Mouse (Mus musculus) neural tube, embryonic 13.5 days (tissue): ENCODE data around the gene Cdc42ep4. TPM values are rescaled to one million over a fixed set of nuclear protein-coding genes. Genes with fewer than 3 reads are reported as not detected.

Experiments
- ATAC-seq: fragments of 200-750 bp; cut with Nextera tagmentation; 2 replicates; pipeline ENCODE4 v1.8.0; 2017; ENCODE audit warnings: low read depth, mild to moderate bottlenecking, moderate TSS enrichment, moderate library complexity
- H3K27ac ChIP-seq: fragments of 300-500 bp; sonication (generic); replicated peaks from 2 replicates; pipeline ENCODE4 v1.5.1; 2015; ENCODE audit warnings: moderate library complexity, mild to moderate bottlenecking, inconsistent platforms
- H3K27me3 ChIP-seq: fragments of 300-500 bp; sonication (generic); 2 replicates; pipeline ENCODE4 v1.6.1; 2015; ENCODE audit warnings: mild to moderate bottlenecking, inconsistent platforms
- H3K36me3 ChIP-seq: fragments of 300-500 bp; sonication (generic); 2 replicates; pipeline ENCODE4 v1.6.1; 2015; ENCODE audit warnings: mild to moderate bottlenecking, inconsistent platforms
- H3K4me1 ChIP-seq: fragments of 300-500 bp; sonication (generic); replicated peaks from 2 replicates; pipeline ENCODE4 v1.6.1; 2015; ENCODE audit warnings: inconsistent platforms
- H3K4me2 ChIP-seq: fragments of 300-500 bp; sonication (generic); 2 replicates; pipeline ENCODE4 v1.6.1; 2015; ENCODE audit warnings: inconsistent platforms, mild to moderate bottlenecking, moderate library complexity
- H3K4me3 ChIP-seq: fragments of 300-500 bp; sonication (generic); 2 replicates; pipeline ENCODE4 v1.5.1; 2015; ENCODE audit warnings: mild to moderate bottlenecking, inconsistent platforms
- H3K9ac ChIP-seq: fragments of 300-500 bp; sonication (generic); 2 replicates; pipeline ENCODE4 v1.6.1; 2015; ENCODE audit warnings: moderate library complexity, mild to moderate bottlenecking, inconsistent platforms
- H3K9me3 ChIP-seq: fragments of 300-500 bp; sonication (generic); 2 replicates; pipeline ENCODE4 v1.6.1; 2016; ENCODE audit warnings: inconsistent platforms
- WGBS: fragments of 180-500 bp; shearing (Covaris S2); methylation state at CpG from one replicate; pipeline ENCODE4 v1.1.7; 2015; 5-methylcytosine and 5-hydroxymethylcytosine counted together
- polyA plus RNA-seq: library from polyadenylated mRNA; unstranded; fragments of >200 nt; fragmentation: Nextera tagmentation; extraction: Ambion mirVana; gene quantifications from 2 replicates; pipeline ENCODE4 v1.2.1, GENCODE M21; 2015

Cdc42ep4 gene
- polyA plus RNA-seq, 1 experiment from 2014 or later: 58.9 TPM

DNA sequence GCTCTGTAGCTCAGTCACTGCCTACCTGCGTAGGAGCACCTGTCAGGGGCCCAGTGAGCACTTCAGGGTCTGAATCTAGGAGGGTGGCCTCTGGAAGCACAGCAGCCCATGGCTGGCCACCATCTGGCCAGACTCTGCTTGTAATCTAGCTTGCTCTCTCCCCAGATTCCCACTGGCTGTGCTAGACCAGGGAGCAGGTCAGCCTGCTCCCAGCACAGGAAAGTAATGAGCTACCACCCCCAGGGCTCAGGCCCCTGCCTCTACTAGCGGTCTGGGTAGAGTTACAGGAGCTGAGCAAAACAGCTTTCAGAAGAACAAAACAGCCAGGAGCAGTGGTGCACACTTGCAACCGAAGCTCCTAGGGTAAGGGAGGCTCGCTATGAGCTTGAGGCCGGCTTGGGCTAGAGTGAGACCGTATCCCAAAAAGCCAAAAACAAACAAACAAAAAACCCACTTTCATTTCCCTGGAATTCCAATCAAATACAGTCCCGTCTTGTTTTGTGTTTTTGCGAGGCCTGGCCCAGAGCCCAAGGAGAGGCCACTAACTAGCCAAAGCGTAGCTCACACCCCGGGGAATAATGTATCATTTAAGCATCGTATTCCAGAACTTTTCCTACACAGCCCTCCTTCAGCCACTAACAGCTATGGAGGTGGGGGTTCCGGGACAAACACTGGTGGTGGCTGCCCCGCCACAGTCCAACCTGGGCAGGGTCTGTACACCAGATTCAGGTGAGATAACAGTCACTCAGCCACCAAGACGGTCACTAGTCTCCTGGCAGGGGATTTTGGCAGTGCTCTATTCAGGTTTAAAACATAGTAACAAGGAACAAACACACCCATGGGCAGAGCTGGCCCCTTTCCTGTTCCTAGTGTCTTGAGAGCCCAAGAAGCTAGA lies 24.4 kb downstream of the Cdc42ep4 start:
- H3K4me3 ChIP-seq: no peak overlapping the region
- no peak overlapping the region for H3K4me2 ChIP-seq
- H3K9me3 ChIP-seq: no peaks in the 10 kb centered on the region
- no peak for ATAC-seq
- H3K9ac ChIP-seq: 0 out of 2 replicates have a peak overlapping the region, but pooled peaks have one; percentile 17
- H3K36me3 ChIP-seq: peaks cover 39% of the 10 kb centered on the region
- H3K4me1 ChIP-seq: peaks cover 62% of the 10 kb centered on the region
- H3K27ac ChIP-seq: peak overlapping the region; percentile 49
- 82% methylated on average over 14 of the region's 14 CpGs for WGBS
- no peaks in the 10 kb centered on the region for H3K27me3 ChIP-seq

DNA sequence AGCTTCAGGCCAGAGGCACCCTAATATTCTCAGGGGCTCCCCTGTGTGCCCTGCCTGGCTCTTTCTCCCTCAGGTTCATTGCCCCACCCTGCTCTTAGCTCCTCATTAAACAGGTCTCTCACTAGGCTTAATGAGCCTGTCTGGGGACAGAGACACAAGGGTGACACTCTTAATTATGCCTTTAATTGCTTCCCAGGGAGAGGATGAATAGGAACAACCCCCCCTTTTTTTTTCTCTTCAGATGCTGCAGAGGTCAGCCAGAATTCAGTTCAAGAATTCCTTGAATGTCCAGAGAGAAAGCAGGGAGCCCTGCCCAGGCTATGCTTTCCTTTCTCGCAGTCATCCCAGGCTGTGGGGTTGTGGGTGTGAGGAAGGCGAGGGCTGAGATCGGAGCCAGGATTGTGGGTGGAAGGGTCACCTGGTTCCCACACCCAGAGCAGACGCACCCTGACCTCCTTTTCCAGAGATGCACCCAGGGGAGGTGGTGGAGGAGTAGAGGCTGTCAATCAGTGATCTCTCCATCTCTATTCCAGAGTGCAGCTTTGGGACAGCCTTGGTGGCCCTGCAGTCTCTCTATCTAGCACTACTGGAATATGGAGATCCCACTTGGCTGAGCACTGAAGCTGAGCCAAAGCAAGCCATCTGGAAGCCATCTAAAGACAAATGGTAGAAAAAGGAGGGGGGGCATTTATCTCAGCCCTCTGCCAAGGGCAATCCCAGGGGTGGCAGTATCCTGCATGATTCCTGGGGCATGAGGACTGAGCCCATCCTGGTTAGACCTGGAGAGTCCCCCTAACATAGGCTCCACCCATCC lies 26.2 kb downstream of the Cdc42ep4 start:
- peaks cover 50% of the 10 kb centered on the region for H3K4me1 ChIP-seq
- H3K9me3 ChIP-seq: no peaks in the 10 kb centered on the region
- peak; percentile 55 for ATAC-seq
- peak overlapping the region; percentile 68 for H3K27ac ChIP-seq
- H3K4me3 ChIP-seq: no peak overlapping the region
- H3K27me3 ChIP-seq: no peaks in the 10 kb centered on the region
- no peak overlapping the region for H3K4me2 ChIP-seq
- WGBS: 68% methylated on average over 4 of the region's 4 CpGs
- peak overlapping the region; percentile 31; the same call in 1 of the 2 replicates for H3K9ac ChIP-seq
- peaks cover 39% of the 10 kb centered on the region for H3K36me3 ChIP-seq

DNA sequence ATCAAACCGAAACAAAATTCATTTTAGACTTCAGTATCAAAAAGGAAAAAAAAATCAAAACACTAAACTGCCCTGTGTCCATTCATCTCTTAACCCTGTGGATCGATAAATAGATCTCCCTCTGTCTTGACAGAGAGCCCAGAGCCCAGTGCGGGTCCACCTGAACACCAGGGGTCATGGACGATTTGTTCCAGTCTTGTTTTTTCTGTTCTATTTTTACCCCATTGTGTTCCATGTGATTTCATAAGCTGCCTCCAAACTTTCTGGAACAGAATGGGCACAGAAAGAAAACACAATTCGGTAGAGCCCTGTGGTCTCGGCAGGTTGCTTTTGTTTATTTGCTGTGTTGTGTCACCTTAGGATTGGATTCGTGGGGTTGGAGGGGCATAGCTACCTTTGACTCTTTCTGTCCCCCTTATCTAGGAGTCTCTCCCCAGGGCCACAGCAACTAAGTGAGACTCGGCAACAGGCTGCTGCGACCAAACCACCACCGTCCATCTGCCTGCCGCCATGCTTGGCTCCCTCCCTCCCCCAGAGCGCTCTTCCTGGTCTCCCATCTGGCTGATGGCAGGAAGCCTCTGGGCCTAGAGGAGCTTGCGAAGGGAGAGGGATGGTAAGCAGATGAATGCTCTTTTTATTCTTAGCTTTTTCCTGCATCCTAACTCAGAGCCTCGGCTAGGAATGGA lies 29.1 kb downstream of the Cdc42ep4 start:
- no peak for ATAC-seq
- Histone ChIP-seq H3K9me3 (no peaks in the 10 kb centered on the region), H3K4me3 (no peak overlapping the region), H3K36me3 (peaks cover 18% of the 10 kb centered on the region), H3K4me1 (peaks cover 25% of the 10 kb centered on the region), H3K27me3 (no peaks in the 10 kb centered on the region), H3K9ac (no peak overlapping the region), H3K27ac (no peak overlapping the region), H3K4me2 (no peak overlapping the region)
- 73% methylated on average over 14 of the region's 14 CpGs for WGBS

DNA sequence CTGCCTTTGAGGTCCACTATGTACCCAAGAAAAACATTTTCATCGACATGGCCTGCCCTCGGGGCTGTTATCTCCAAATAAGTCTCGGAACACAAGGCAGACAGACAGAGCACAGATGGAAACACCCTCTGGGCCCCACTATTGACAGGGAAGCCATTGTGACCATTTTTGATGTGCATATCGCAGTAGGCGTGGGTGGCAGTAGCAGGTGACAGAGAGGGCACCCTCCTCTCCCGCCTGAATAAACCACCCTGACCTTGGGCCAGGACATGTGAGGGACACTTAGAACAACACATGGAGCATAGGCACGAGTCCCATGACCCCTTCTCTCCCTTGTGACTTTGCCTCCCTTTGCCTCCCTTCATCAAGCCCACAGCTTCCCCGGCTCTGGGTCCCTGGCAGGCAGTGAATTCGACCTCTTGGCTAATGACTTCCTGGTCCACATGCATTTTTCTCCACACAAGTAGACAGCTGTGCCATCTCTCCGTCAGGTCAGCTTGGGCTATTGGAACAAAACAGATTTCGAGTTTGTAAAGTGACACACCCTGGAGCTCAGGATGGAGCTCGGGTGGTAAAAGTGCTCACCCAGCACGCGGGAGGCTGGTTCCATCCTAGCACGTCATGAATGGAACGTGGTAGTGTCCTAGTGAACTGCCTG lies 33.8 kb downstream of the Cdc42ep4 start:
- H3K27ac ChIP-seq: no peak overlapping the region
- no peaks in the 10 kb centered on the region for H3K27me3 ChIP-seq
- H3K36me3 ChIP-seq: no peaks in the 10 kb centered on the region
- no peak overlapping the region for H3K4me3 ChIP-seq
- H3K9ac ChIP-seq: no peak overlapping the region
- peaks cover 5% of the 10 kb centered on the region; the same call in 1 of the 2 replicates for H3K4me1 ChIP-seq
- no peak for ATAC-seq
- 54% methylated on average over 16 of the region's 16 CpGs for WGBS
- H3K9me3 ChIP-seq: no peaks in the 10 kb centered on the region
- H3K4me2 ChIP-seq: no peak overlapping the region

DNA sequence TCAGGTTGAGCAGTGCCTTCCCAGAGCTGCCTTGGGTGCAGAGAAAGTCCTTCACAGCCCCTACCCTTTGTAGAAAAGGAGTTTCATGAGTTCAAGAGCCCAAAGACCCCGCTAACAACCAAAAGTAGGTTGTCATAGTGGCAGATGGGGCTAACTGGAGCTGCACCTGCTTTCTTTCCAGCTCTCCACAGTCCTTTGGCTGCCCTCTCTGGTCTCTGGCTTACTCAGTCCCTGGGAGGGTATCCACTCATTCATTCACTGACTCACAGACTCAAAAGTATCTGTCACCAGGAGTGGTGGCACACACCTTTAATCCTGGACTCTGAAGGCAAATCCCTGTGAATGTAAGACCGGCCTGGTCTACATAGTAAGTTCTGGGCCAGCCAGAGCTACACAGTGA lies 35.5 kb downstream of the Cdc42ep4 start:
- Histone ChIP-seq H3K27me3 (no peaks in the 10 kb centered on the region), H3K36me3 (no peaks in the 10 kb centered on the region)

DNA sequence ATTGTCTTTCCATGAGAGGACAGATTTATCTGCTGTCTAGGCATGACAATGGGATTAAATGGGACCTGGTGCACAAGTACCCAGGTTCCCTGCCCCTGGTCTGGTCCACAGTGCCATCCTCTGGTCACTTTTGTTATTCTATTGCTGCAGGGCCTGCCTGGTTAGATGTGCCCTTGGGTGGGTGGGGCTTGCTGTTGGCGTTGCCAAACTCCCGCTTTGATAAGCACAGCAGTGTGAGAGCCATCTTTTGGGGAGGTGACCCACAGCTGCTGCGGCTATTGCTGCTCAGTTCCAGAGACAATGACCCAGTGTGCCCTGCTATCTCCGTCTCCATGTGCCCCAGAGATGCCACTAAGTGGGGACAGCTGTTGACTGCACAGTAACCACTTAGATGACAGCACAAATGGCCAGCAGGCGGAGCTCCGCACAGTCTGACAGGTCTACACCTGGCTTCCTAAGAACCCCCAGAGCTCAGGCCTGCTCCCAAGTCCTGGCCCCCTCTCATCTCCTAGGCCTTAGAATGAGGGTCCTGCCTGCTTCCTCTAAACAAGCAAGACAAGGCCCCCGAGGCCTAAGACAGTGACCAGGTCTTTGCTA lies 36.5 kb downstream of the Cdc42ep4 start:
- Histone ChIP-seq H3K36me3 (no peaks in the 10 kb centered on the region), H3K27me3 (no peaks in the 10 kb centered on the region), H3K4me1 (peaks cover 14% of the 10 kb centered on the region), H3K4me3 (no peak overlapping the region), H3K9me3 (no peaks in the 10 kb centered on the region), H3K27ac (no peak overlapping the region), H3K4me2 (no peak overlapping the region), H3K9ac (no peak overlapping the region)
- WGBS: 67% methylated on average over 7 of the region's 7 CpGs
- ATAC-seq: no peak

More for the DNA sequence above, 35.5 kb downstream of the Cdc42ep4 start:
- Histone ChIP-seq H3K9ac (no peak overlapping the region), H3K4me3 (no peak overlapping the region), H3K4me2 (no peak overlapping the region), H3K9me3 (no peaks in the 10 kb centered on the region), H3K4me1 (peaks cover 5% of the 10 kb centered on the region; the same call in 1 of the 2 replicates), H3K27ac (no peak overlapping the region)
- WGBS: 93% methylated on average over 2 of the region's 2 CpGs
- ATAC-seq: no peak

DNA sequence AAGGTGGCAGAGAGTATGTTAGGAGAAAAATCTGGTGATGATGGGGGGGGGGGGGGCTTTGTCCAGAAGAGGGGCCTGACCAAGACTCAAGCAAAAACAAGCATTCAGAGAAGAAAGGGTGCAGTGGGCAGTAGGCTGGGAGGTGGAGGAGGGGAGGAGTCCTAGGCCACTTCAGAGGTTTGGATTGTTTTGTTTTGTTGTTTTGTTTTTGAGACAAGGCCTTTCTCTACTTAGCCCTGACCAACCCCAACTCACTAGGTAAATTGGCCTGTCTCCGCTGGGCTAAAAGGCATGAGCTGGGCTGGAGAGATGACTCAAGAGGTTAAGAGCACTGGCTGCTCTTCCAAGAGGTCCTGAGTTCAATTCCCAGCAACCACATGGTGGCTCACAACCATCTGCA lies 40.6 kb downstream of the Cdc42ep4 start:
- no peak overlapping the region for H3K4me2 ChIP-seq
- H3K9ac ChIP-seq: peak overlapping the region; percentile 60; the same call in 1 of the 2 replicates
- H3K36me3 ChIP-seq: peaks cover 12% of the 10 kb centered on the region
- WGBS: 48% methylated on average over 1 of the region's 1 CpGs
- no peak overlapping the region for H3K4me3 ChIP-seq
- H3K27me3 ChIP-seq: peaks cover 15% of the 10 kb centered on the region; the same call in 1 of the 2 replicates
- ATAC-seq: no peak
- H3K27ac ChIP-seq: no peak overlapping the region
- H3K4me1 ChIP-seq: peaks cover 27% of the 10 kb centered on the region
- H3K9me3 ChIP-seq: no peaks in the 10 kb centered on the region

DNA sequence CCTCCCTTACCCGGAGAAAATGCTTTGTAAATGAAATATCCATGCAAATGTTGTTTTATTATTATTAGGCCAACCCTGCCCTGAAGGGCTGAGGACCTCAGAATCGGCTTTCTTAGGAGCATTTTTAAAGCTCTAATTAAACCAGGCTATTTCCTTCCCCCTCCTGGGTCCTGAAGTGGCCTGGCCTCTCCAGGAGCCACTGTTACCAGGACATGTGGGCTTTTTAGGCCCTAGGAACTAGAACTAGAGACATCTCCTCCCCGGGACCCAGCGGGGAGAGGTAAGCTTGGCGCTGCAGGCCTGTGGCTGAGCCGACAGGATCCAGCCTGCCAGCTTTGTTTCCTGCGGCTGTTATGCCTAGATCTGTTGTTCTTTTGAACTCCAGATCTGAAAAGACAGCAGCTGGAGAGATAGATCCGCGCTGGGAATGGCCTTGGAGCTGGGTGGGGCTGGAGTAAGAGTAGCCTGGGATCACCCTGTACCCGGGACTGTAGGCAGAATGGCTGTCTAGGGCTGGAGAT lies 41.4 kb downstream of the Cdc42ep4 start:
- H3K4me2 ChIP-seq: no peak overlapping the region
- H3K4me3 ChIP-seq: no peak overlapping the region
- H3K27me3 ChIP-seq: peaks cover 15% of the 10 kb centered on the region; the same call in 1 of the 2 replicates
- peaks cover 14% of the 10 kb centered on the region for H3K36me3 ChIP-seq
- H3K4me1 ChIP-seq: peaks cover 27% of the 10 kb centered on the region
- peak; percentile 26 for ATAC-seq
- H3K9me3 ChIP-seq: no peaks in the 10 kb centered on the region
- 2% methylated on average over 10 of the region's 10 CpGs for WGBS
- peak overlapping the region; percentile 74 for H3K27ac ChIP-seq
- H3K9ac ChIP-seq: peak overlapping the region; percentile 60

DNA sequence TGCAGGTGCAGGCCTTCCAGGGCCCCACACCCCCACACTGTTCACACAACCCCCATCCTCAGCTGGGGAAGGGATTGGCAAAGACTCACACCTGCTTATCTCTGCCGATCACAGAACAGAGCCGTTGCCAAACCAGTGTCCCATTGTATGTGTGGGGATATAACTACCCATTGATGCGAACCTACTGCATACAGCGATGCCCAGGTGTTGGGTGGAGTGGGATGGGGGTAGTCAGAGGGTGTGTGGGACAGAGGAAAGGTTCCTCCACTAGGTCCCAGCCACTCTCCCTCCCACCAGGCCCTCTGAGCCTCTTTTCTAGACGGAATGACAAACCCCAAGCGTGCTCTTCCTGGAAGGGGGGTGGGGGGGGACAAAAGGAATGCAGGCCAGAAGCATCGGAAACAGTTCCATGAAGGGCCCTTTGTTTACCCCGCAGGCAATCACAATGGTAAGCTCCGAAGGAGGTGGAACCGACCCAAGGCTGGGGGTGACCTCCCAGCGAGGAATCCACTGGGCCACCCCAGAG lies 41.9 kb downstream of the Cdc42ep4 start, which contains the start of gene Cpsf4l:
TSS of gene Cpsf4l (minus strand) at position 287 of the 526 bp plus-strand sequence.
- Histone ChIP-seq H3K9ac (peak within 1 kb of the TSS; percentile 60), H3K4me2 (no peak within 1 kb of the TSS), H3K9me3 (no peaks in the 10 kb centered on the region), H3K4me1 (peaks cover 27% of the 10 kb centered on the region), H3K36me3 (peaks cover 14% of the 10 kb centered on the region), H3K27me3 (peaks cover 15% of the 10 kb centered on the region; the same call in 1 of the 2 replicates), H3K27ac (peak within 1 kb of the TSS; percentile 74), H3K4me3 (no peak within 1 kb of the TSS)
- peak; percentile 44 for ATAC-seq
- 4% methylated on average over 11 of the region's 11 CpGs for WGBS

DNA sequence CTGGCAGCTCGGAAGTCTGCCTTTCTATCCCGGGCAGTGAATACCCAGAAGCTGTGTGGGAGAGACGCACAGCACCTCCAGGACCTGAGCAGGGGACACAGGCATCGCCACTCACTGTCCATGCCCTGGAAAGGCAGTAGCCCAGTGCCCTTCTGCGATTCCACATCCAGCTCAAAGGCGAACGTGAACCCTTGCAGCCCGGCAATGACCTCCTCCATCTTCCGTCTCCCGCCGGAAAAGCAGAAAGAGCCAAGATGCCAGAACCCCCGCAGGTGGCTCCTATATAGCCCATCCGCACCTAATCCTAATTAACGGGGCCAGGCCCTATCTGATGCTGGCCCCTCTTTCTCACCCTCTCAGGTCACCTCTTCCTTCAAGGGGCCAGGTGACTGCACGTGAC lies 42.4 kb downstream of the Cdc42ep4 start:
- Histone ChIP-seq H3K4me1 (peaks cover 26% of the 10 kb centered on the region), H3K4me3 (no peak overlapping the region), H3K9ac (peak overlapping the region; percentile 60; the same call in 1 of the 2 replicates), H3K27ac (no peak overlapping the region), H3K36me3 (peaks cover 14% of the 10 kb centered on the region), H3K9me3 (no peaks in the 10 kb centered on the region), H3K4me2 (no peak overlapping the region), H3K27me3 (peaks cover 15% of the 10 kb centered on the region; the same call in 1 of the 2 replicates)
- ATAC-seq: no peak
- WGBS: 15% methylated on average over 15 of the region's 15 CpGs
